Mouse (Mus musculus) granulocyte monocyte progenitor cell, adult 5-6 weeks (primary cell): ENCODE data around the gene Cenpu. TPM values are rescaled to one million over a fixed set of nuclear protein-coding genes. Genes with fewer than 3 reads are reported as not detected.
"Not testable (repeated sequence)": the region's sequence is repeated elsewhere in the genome, so short reads cannot be mapped to it uniquely, and the experiment has no call there.

Source experiments
- ATAC-seq: replicated peaks from 2 replicates; pipeline ENCODE4 v1.8.0; 2016; ENCODE audit warnings: mild to moderate bottlenecking, moderate TSS enrichment, inconsistent platforms; ENCODE audit not compliant: poor library complexity, severe bottlenecking
- total RNA-seq, 2 experiments: library from RNA; stranded (forward) in 1 of 2; stranded (reverse) in 1 of 2; fragments of 200-712, 200-1000 nt in 1 of 2; fragments of >200 nt in 1 of 2; fragmentation: Nextera tagmentation in 1 of 2; gene quantifications; 2 replicates each; pipeline ENCODE4 v1.2.3; 2014 to 2017

The Cenpu gene
- total RNA-seq, 2 experiments from 2014 or later: 21.1 to 65.7 TPM

- ATAC-seq: peak; percentile 67
These were observed 5.2 kb upstream of the Cenpu start for GRCm38 (mm10) chr8:46546431-46547176.

- ATAC-seq: peak; percentile 25
These were observed 4.6 kb upstream of the Cenpu start for GRCm38 (mm10) chr8:46547245-46547644.

GRCm38 (mm10) chr8:46550058-46550457, 1.8 kb upstream of the Cenpu start:
- ATAC-seq: no peak

GRCm38 (mm10) chr8:46551029-46551428, 799 bp upstream of the Cenpu start:
- ATAC-seq: peak; percentile 10; the same call in 1 of the 2 replicates

GRCm38 (mm10) chr8:46552441-46552765, 575 bp downstream of the Cenpu start:
- peak; percentile 1; the same call in 1 of the 2 replicates for ATAC-seq

- peak; percentile 98 for ATAC-seq
These were observed 7.6 kb downstream of the Cenpu start for GRCm38 (mm10) chr8:46559428-46559827.

- ATAC-seq: no peak
These were observed 10.5 kb downstream of the Cenpu start for GRCm38 (mm10) chr8:46562333-46562732.

GRCm38 (mm10) chr8:46566914-46567529, 15.2 kb downstream of the Cenpu start:
- ATAC-seq: no peak

GRCm38 (mm10) chr8:46567946-46568345, 16.1 kb downstream of the Cenpu start:
- ATAC-seq: no peak

GRCm38 (mm10) chr8:46568942-46569341, 17.1 kb downstream of the Cenpu start:
- ATAC-seq: 0 out of 2 replicates have a peak, but pooled peaks have one; percentile 17

- no peak for ATAC-seq
These were observed 18.0 kb downstream of the Cenpu start for GRCm38 (mm10) chr8:46569659-46570441.

GRCm38 (mm10) chr8:46570673-46571072, 18.8 kb downstream of the Cenpu start:
- ATAC-seq: no peak

- ATAC-seq: no peak
These were observed 21.6 kb downstream of the Cenpu start for GRCm38 (mm10) chr8:46573446-46573845.

- no peak for ATAC-seq
These were observed 22.1 kb downstream of the Cenpu start for GRCm38 (mm10) chr8:46573964-46574363.

GRCm38 (mm10) chr8:46578794-46579193, 27.0 kb downstream of the Cenpu start:
- no peak for ATAC-seq

GRCm38 (mm10) chr8:46584328-46584727, 32.5 kb downstream of the Cenpu start:
- not testable (repeated sequence) for ATAC-seq

GRCm38 (mm10) chr8:46585576-46585975, 33.7 kb downstream of the Cenpu start:
- no peak for ATAC-seq

- no peak; the same call in 1 of the 2 replicates for ATAC-seq
These were observed 36.1 kb downstream of the Cenpu start for GRCm38 (mm10) chr8:46587911-46588310.

- no peak for ATAC-seq
These were observed 36.8 kb downstream of the Cenpu start for GRCm38 (mm10) chr8:46588663-46589062.

- ATAC-seq: no peak
These were observed 41.2 kb downstream of the Cenpu start for GRCm38 (mm10) chr8:46593067-46593466.

GRCm38 (mm10) chr8:46593772-46594171, 41.9 kb downstream of the Cenpu start:
- ATAC-seq: peak; percentile 47
